Mouse (Mus musculus): ENCODE results near the gene Sohlh1. TPM values are rescaled to one million over a fixed set of nuclear protein-coding genes. Genes with fewer than 3 reads are reported as not detected.

Gene Sohlh1
- not detected in 2 replicates for polyA plus RNA-seq (2012; ENCODE audit: insufficient read depth, insufficient read length, missing spikeins)

GRCm38 (mm10) chr2:25847226-25847625 is at the start of gene Sohlh1:
Gene Sohlh1, minus strand, starts transcription at chr2:25847248.
- Histone ChIP-seq H3K27ac (ENCODE audit: insufficient read depth, low read depth, low read length) (no peak within 1 kb of the TSS), H3K4me1 (ENCODE audit: control insufficient read depth, insufficient read depth, low read length) (no peaks in the 10 kb centered on the region), H3K4me3 (ENCODE audit: insufficient read depth, low read length) (no peak within 1 kb of the TSS)
- no peak for TF ChIP-seq CTCF (IDR thresholded peaks at IDR 0.05; ENCODE audit: low read depth, low read length)
- no peak for TF ChIP-seq POLR2A (IDR thresholded peaks at IDR 0.05; ENCODE audit: borderline replicate concordance, low read depth, low read length)

- TF ChIP-seq POLR2A (IDR thresholded peaks at IDR 0.05; ENCODE audit: borderline replicate concordance, low read depth, low read length) (no peak), CTCF (IDR thresholded peaks at IDR 0.05; ENCODE audit: low read depth, low read length) (no peak)
- Histone ChIP-seq H3K4me1 (ENCODE audit: control insufficient read depth, insufficient read depth, low read length) (no peaks in the 10 kb centered on the region), H3K27ac (ENCODE audit: insufficient read depth, low read depth, low read length) (no peak overlapping the region), H3K4me3 (ENCODE audit: insufficient read depth, low read length) (no peak overlapping the region)
These were observed 45.4 kb upstream of the Sohlh1 start for GRCm38 (mm10) chr2:25892440-25892839.

- H3K4me1 ChIP-seq (ENCODE audit: control insufficient read depth, insufficient read depth, low read length) = no peaks in the 10 kb centered on the region
- no peak overlapping the region for H3K4me3 ChIP-seq (ENCODE audit: insufficient read depth, low read length)
- TF ChIP-seq POLR2A (IDR thresholded peaks at IDR 0.05; ENCODE audit: borderline replicate concordance, low read depth, low read length) = no peak
- no peak for TF ChIP-seq CTCF (IDR thresholded peaks at IDR 0.05; ENCODE audit: low read depth, low read length)
- no peak overlapping the region for H3K27ac ChIP-seq (ENCODE audit: insufficient read depth, low read depth, low read length)
These were observed 41.1 kb upstream of the Sohlh1 start for GRCm38 (mm10) chr2:25888144-25888543.

GRCm38 (mm10) chr2:25887226-25887625 is 40.2 kb upstream of the Sohlh1 start:
- Histone ChIP-seq H3K4me3 (ENCODE audit: insufficient read depth, low read length) (no peak overlapping the region), H3K27ac (ENCODE audit: insufficient read depth, low read depth, low read length) (no peak overlapping the region), H3K4me1 (ENCODE audit: control insufficient read depth, insufficient read depth, low read length) (no peaks in the 10 kb centered on the region)
- TF ChIP-seq CTCF (IDR thresholded peaks at IDR 0.05; ENCODE audit: low read depth, low read length) = no peak
- no peak for TF ChIP-seq POLR2A (IDR thresholded peaks at IDR 0.05; ENCODE audit: borderline replicate concordance, low read depth, low read length)

GRCm38 (mm10) chr2:25884756-25885155 is 37.7 kb upstream of the Sohlh1 start:
- TF ChIP-seq POLR2A (IDR thresholded peaks at IDR 0.05; ENCODE audit: borderline replicate concordance, low read depth, low read length) = no peak
- no peak for TF ChIP-seq CTCF (IDR thresholded peaks at IDR 0.05; ENCODE audit: low read depth, low read length)
- no peak overlapping the region for H3K4me3 ChIP-seq (ENCODE audit: insufficient read depth, low read length)
- no peak overlapping the region for H3K27ac ChIP-seq (ENCODE audit: insufficient read depth, low read depth, low read length)
- no peaks in the 10 kb centered on the region for H3K4me1 ChIP-seq (ENCODE audit: control insufficient read depth, insufficient read depth, low read length)

- no peak overlapping the region for H3K27ac ChIP-seq (ENCODE audit: insufficient read depth, low read depth, low read length)
- H3K4me3 ChIP-seq (ENCODE audit: insufficient read depth, low read length) = no peak overlapping the region
- no peaks in the 10 kb centered on the region for H3K4me1 ChIP-seq (ENCODE audit: control insufficient read depth, insufficient read depth, low read length)
- no peak for TF ChIP-seq CTCF (IDR thresholded peaks at IDR 0.05; ENCODE audit: low read depth, low read length)
- no peak for TF ChIP-seq POLR2A (IDR thresholded peaks at IDR 0.05; ENCODE audit: borderline replicate concordance, low read depth, low read length)
These were observed 35.2 kb upstream of the Sohlh1 start for GRCm38 (mm10) chr2:25882276-25882675.

GRCm38 (mm10) chr2:25879061-25879460 is 32.0 kb upstream of the Sohlh1 start:
- TF ChIP-seq POLR2A (IDR thresholded peaks at IDR 0.05; ENCODE audit: borderline replicate concordance, low read depth, low read length) (no peak), CTCF (IDR thresholded peaks at IDR 0.05; ENCODE audit: low read depth, low read length) (no peak)
- Histone ChIP-seq H3K27ac (ENCODE audit: insufficient read depth, low read depth, low read length) (no peak overlapping the region), H3K4me3 (ENCODE audit: insufficient read depth, low read length) (no peak overlapping the region)

GRCm38 (mm10) chr2:25878516-25878915 is 31.5 kb upstream of the Sohlh1 start:
- H3K4me1 ChIP-seq (ENCODE audit: control insufficient read depth, insufficient read depth, low read length) = no peaks in the 10 kb centered on the region
- no peak overlapping the region for H3K27ac ChIP-seq (ENCODE audit: insufficient read depth, low read depth, low read length)
- H3K4me3 ChIP-seq (ENCODE audit: insufficient read depth, low read length) = no peak overlapping the region
- TF ChIP-seq CTCF (IDR thresholded peaks at IDR 0.05; ENCODE audit: low read depth, low read length) (no peak), POLR2A (IDR thresholded peaks at IDR 0.05; ENCODE audit: borderline replicate concordance, low read depth, low read length) (no peak)

More at GRCm38 (mm10) chr2:25879061-25879460, 32.0 kb upstream of the Sohlh1 start:
- H3K4me1 ChIP-seq (ENCODE audit: control insufficient read depth, insufficient read depth, low read length) = no peaks in the 10 kb centered on the region

GRCm38 (mm10) chr2:25877736-25878268 is 30.8 kb upstream of the Sohlh1 start:
- Histone ChIP-seq H3K4me3 (ENCODE audit: insufficient read depth, low read length) (no peak overlapping the region), H3K27ac (ENCODE audit: insufficient read depth, low read depth, low read length) (no peak overlapping the region), H3K4me1 (ENCODE audit: control insufficient read depth, insufficient read depth, low read length) (no peaks in the 10 kb centered on the region)
- no peak for TF ChIP-seq CTCF (IDR thresholded peaks at IDR 0.05; ENCODE audit: low read depth, low read length)
- no peak for TF ChIP-seq POLR2A (IDR thresholded peaks at IDR 0.05; ENCODE audit: borderline replicate concordance, low read depth, low read length)

- TF ChIP-seq CTCF (IDR thresholded peaks at IDR 0.05; ENCODE audit: low read depth, low read length) (no peak), POLR2A (IDR thresholded peaks at IDR 0.05; ENCODE audit: borderline replicate concordance, low read depth, low read length) (no peak)
These were observed 30.2 kb upstream of the Sohlh1 start for GRCm38 (mm10) chr2:25877250-25877735.

More at GRCm38 (mm10) chr2:25877250-25877735, 30.2 kb upstream of the Sohlh1 start:
- H3K27ac ChIP-seq (ENCODE audit: insufficient read depth, low read depth, low read length) = no peak overlapping the region
- no peak overlapping the region for H3K4me3 ChIP-seq (ENCODE audit: insufficient read depth, low read length)
- H3K4me1 ChIP-seq (ENCODE audit: control insufficient read depth, insufficient read depth, low read length) = no peaks in the 10 kb centered on the region

Data from bone marrow macrophage, adult 2 months (primary cell).